Mouse (Mus musculus) layer of hippocampus, adult 9-11 months (tissue): Measurements from ENCODE around the gene Jag1.

Experiments used
- DNase-seq: peaks from one replicate; pipeline ENCODE4 v3.0.0; 2022

Jag1 gene

DNA sequence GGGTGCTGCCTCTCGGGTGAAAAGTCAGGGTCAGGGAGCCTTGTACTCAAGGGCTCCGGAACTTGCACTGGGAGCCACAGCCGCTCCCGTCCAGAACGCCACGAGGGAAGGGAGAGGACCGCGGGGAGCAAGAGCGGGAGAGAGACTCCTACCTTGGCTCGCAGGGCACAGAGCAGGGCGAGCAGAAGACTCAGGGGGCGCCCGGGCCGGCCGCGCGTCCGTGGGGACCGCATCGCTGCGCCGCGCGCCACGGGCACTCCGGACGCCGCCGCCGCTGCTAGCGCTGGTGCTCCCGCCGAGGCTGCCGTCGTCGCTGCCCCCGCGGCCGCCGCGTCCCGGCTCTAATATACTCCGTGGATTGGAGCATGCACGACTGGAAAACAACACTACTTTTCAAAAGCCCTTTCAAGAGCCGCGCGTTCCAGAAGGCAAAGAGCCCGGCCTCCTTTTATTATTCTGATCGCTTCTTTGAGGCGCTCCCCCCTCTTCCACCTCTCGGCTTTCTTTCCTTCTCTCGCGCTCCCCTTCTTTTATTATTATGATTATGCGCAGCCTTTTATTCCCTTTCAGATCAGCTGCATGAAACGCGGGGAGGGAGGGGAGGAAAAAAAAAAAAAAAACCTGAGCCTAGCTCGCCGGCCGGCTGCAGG, at the start of gene Jag1:
Gene Jag1 (minus strand): TSS at position 620 of the 650 bp plus-strand sequence.
- DNase-seq = no peak

DNA sequence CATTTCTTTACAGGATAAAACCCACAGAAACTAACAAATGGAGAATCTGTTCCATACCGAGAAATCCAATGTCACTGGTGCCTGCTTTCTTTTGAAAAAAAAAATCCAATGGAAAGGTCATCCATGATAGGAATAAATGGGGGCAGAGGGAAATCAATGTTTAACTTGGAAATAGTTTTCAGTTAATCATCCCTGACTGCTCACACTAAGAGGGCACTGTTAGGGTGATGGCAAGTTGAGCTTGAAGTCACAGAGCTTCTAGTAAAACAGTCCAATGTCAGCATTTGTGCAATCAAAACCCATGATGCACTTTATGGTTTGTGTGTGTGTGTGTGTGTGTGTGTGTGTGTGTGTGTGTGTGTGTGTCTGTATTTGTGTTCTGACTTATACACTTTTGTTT, 39.6 kb upstream of the Jag1 start:
- no peak for DNase-seq

DNA sequence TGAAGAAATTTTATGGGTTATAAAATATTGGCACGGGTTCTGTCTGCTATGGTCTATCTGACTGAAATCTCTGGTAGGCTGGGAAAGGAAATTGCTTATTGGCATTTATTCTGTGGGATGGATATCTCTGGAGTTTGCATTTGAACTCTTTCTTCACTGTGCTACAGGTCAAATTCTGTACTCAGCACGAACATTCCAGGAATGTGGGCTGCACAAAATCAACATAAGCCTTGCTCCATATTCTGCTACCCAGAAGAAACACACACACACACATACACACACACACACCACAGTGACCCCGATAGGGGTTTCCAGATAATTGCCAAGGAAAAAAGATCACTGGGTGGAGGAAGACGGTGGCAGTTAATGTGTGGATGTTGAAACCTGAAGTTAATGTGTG, 37.4 kb upstream of the Jag1 start:
- DNase-seq = no peak

DNA sequence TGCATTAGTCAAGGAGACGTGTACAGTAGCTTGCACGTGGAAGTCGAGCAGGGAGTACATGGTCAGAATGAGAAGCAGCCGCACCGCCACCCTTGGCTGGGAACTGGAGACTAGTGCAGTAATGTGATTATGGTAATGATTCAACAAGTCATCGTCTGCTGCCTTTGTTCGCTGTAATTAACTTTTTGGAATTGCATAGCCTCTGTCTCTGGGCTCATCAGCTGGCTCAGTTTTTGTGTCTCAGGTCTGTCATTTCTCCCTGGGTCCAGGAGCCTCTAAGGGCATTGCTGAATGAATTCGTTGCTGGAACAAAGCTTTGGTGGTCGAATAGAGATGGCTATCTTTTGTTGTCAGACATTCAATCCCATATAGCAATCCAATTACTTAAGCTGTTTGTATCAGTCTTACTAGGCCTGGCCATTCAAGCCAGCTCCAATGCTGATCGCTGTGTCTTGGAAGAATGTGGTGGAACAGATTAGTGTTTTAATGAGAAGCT, 36.8 kb upstream of the Jag1 start:
- no peak for DNase-seq

DNA sequence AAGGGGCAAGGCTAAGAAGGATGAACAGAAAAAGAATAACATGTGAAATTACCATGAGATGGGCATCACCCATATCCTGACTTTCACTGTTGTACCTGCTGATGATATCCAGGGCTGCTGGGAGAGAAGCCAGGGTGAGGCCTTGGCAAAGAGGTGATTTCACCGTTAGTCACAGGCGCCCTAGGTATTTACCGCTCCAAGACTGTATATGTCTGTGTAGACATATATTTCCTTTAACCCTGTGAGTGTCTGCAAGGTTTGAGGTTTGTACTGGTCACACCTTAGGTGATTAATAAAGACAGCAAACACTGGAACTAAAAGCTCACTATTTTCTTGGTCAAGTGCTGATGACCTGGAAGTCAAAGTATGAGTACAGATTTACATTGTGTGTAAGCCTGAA, 34.5 kb upstream of the Jag1 start:
- no peak for DNase-seq

DNA sequence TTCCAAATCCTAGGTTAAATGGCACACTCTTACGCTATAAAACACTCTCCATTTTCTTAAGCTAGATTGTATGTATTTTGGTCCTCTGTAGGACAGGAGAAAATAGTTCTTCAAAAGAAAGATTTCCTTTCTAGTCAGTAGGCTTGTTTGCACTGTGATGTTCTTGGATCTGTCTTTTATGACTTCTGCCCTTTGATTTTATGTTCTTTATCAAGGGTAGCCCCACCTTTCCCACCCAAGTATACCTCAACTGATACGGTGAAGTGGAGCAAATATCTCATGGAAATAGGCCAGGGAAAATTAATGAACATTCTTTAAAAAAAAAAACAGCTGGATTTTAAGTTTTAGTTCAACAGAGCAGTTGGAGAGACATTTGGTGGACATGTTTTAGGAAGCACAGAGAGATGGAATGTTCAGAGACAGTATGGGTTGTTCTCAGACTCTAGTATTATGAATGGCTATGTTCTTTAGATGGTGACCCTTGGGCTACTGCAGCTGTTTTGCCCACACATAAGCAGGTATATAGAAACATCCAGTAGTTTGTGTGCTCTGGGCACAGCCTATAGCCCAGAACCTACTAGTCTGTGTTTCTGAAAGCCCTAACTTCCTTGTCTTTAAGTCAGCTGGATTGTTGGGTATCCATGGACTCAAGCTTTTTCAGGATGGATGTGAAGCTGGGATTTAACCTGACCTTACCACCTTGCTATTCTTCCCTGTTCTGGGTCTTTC, 30.7 kb upstream of the Jag1 start:
- DNase-seq = no peak

DNA sequence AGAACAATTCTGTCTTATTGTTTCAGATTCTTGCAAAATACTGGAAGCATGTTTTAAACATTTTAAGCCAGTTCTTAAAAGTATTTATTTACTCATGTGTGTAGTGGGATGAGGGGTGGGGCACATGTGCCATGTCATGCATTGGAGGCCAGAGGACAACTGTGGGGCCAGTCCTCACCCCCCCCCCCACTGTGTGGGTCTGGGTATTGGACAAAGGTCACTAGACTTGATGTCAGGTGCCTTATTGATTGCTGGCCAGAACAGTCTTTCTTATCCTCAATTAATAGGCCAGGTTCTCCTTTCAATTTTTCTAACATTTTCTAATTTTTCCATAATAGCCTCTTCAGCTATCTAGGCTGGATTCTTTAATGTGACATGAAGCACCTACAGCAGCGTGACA, 21.6 kb upstream of the Jag1 start:
- no peak for DNase-seq

DNA sequence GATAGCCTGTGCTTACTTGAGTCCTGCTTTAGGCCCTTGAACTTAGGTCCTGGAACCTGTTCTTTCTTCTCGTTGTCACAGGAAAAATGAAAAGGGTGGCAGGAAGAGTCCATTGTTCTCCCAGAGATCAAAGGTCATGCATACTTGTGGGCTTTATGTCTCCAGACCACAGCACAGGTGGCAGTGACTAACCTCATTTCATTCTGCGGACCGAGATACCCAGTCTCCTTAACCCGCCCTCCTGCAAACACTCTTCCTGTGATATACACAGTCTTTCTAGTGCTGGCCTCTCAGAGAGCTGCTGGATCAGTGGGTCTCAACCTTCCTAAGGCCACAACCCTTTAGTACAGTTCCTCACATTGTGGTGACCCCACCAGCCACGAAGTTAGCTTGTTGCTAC, 17.6 kb upstream of the Jag1 start:
- no peak for DNase-seq

DNA sequence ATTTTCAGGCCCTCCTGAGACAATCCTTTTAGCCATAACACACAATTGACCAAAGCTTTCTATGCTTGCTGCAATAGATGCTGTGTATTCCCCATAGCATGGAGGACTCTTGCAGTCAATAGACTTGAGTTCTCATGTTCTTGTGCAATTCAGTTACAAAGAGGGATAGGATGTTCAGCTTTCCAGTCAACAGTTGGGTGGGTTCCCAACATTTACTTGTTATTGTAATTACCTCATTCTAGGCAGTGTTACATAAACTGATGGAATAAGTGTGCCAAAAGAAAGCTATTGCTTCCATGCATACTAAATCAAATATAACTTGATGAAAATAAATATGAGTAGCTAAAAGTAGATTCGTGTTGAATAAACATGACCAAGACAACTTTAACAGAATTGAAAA, 8.4 kb upstream of the Jag1 start:
- DNase-seq = no peak

DNA sequence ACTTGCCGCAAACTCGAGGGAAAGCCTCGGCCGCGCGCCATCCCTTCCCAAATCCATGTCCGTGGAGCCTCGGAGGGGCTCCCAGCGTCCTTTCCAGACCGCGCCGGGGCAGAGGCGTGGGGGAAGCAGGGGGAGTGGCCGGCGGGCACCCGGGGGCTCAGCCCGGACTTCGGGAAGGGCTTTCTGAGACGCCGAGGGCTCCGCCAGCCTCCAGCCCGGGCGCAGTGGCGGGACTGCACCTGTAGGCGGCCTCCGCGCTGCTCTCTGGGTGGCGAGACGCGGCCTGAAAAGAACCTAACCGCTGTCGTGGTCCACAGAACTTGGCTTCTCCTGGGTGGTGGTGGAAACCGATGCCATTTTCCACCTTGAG, 862 bp upstream of the Jag1 start:
- DNase-seq = peak; percentile 49

DNA sequence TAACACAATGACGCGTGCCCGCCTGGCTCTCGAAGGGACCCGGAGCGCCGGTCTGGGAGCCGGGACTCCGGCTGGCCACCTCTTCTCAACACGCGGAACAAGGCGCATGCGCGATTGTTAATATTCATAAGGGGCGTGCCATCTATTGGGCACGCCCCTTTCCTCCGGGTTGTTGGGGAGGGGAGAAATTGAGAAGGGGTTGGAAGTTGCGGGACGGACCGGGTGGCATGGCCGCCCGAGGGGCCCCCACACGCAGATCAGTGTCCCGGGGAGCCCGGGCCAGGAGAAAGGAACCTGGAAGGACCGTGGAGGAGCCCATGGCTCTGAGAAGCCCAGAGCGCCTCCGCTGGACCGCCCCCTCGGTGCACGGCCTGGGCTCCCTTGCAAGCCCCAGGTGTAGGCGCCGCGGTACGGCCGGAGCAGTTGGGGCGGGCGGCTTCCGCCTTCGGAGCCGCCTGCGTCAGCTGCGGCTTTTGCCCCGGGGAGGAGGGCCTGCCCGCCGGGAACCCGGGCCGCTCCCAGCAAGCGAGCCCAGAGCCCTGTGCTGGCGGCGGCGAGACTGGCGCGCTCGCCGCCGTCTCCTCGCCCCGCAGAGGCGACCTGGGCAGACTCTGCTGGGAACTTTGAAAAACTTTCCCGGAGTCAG, 354 bp upstream of the Jag1 start:
- DNase-seq = peak; percentile 87

DNA sequence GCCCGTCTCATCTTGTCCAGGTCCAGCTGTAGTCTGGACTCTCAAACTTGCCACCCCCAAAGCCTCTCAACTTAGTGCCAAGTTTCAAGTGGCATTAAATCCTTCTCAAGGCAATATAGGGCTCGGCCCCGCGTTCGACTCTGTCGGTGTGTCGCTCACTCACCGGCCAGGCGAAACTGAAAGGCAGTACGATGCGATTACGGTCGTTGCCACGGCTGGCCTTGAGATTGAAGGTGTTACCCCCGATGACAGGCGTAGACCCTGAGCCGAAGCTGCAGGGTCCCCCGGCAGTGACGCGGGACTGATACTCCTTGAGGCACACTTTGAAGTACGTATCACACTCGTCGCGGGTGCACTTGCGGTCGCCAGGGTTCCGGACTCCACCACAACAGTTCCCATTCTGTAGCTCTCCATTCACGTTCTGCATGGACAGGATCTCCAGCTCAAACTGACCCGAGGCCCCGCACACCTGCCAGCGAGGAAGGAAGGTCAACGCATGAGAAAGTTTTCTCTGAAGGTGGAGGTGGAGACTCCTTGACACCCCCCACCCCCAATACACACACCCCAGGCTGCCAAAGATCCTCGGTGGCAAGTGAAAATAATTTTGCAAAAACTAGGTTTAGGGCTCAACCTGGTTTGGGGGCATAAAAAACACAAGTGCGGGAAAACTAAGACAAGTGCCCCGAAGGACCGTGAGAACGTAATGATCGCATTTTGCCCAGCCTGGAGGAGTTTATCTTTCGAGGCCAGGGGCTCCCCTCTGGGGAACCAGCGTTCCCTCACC, 1.0 kb downstream of the Jag1 start:
- no peak for DNase-seq

DNA sequence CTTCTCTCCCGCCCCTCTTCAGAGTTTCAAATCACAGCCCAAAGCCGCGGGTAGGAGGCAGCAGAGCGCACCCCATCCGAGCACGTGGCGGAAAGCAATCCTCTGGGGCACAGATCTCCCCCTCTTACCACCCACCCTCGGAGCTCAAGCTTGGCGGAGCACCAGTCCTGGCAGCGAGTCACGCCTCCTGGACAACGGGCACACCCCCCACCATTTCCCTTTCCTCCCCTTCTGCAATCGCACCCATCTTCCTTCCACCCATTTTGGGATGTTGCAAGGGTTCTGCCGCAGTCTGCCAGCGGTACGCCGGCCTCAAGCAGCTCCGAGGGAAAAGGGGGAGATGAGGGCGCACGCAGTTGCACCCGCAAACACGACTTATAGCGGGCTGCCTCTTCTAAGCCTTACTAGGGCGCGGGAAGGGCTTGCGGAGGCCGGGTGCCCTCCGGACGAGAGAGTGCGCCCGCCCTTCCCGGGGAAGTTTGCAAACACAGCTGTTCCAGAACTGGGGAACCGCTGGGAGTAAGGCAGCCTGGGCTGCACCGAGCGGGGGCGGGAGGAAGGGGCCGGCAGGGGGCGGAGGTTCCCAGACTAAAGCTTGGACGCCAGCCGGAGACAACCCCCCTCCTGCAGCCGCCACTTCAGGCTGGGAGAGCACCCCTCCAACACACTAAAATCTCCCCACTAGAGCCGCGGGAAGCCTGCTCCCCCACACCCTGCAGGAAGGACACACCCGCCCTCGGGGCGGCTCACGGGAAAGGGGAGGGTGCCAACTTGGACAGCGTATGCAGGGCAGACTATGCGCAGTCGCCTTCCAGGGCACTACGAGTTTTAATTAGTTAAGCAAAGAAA, 2.0 kb downstream of the Jag1 start:
- peak; percentile 76 for DNase-seq

DNA sequence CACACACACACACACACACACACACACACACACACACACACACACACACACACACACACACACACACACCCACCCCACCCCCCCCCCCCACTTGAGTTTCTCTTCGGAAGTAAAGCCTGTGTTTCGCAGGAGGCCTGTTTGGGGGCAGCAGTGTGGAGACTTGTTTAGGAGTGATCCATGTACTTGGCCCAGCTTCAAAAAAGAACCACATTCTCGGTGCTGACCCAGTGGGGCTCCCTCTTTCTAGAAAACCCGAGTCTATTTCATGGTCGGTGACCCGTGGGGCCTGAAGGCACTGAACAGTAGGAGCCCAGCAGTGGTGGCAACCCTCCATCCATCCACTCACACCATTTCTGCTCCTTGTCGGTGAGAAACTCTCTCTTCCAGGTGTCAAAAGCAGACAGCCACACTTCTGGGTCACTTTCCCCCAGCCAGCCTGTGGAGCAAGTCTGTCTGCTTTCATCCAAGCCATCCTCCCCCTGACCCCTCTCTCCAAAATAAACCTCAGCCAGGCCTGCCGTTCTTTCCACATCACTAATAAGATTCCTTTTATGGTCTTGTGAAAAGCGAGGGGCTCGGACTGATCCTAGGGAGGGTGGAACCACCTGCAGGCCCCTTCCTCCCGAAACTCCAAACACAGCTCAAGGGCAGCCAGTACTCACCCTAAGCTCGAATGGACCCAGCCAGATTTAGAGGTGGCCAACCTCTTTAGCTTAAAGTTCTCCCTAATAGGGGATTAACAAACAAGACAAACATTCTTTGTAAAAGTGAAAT, 3.0 kb downstream of the Jag1 start:
- DNase-seq = no peak

DNA sequence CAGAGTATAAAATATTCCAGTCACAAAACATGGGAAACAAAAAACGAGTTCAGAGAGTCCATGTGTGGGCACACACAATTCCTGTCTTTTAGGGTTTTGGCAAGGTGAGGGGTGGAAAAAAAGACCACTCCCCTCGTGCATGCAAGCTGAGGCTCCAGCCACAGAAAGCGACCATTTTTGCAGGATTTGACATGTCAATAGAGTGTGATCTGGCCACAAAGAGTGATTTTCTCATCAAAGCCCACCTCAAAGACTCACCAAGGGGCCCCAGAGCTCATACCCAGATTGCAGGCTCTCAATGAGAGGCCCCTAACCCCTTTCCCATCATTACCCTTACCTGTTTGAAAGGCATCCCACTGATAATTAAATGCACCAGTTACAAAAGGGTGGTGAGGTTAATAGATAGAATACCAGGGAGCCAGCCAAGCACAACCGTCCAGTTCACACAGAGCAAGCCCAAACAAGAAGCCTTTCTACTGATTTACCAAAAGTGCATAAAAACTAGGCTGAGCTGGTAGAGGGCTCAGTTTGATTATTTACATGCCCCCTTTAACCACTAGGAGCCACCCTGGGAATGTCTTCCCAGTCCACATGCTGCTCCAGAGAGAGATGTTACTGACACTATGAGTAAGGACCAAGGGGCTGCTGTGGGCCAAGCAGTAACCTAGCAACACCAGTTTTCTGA, 6.1 kb downstream of the Jag1 start:
- DNase-seq = no peak

DNA sequence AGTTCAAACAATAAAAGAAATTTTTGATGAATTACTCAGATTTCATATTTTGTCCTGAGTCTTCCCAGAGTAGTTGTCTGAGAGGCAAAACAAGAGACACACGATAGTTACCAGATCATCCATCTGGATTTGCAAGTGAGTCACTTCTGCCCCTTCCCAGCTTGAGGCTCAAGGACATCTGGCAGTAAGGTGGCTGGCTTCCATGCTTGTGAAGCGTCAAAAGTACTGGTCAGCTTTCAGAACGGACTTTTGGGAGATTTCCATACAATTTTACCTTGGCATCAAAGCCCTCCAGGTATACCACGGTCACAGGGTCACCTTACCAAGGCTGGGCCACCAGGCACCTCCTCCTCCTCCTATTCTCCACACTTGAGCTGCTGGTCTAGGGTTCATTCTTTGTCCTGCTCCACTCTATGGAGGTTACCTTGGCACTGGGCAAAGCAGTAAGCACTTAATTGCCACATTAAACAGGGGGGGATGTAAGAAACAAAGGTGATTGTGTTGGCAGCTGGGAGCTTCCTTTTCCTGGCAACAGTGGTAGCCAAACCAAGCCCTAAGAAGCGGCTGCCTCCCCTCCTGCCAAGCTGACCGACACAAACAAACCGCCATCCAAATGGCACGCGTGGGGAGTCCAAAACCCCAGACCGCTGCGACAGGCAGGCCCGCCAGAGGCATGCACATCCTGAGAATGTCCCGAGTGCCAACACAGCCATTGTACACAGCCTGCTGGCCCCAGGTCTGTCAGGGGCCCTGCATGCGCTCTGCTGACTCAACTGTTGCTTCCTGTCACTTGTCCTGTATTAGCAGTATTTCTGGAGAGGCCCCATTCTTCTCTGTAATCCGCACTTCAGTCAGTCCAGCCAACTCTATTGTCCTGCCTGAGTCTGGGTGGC, 6.9 kb downstream of the Jag1 start:
- DNase-seq = no peak

DNA sequence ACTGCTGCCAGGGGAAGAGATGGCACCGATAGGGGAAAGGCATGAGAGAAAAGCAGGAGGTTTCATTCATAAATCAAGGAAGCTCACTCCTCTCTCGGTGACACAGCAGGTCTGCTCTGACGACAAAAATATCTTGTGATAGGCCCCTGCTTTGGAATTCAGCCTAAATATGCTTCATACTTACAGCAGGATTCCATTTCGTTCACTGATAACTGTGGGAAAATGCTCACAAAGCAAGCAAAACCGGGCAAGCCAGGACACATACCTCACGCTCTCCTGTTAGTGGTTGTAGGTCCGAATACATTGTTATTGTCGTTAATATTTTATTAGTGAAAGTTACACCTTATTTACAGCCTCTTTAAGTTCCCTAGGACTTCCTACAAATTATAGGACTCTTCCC, 8.5 kb downstream of the Jag1 start:
- DNase-seq = no peak

DNA sequence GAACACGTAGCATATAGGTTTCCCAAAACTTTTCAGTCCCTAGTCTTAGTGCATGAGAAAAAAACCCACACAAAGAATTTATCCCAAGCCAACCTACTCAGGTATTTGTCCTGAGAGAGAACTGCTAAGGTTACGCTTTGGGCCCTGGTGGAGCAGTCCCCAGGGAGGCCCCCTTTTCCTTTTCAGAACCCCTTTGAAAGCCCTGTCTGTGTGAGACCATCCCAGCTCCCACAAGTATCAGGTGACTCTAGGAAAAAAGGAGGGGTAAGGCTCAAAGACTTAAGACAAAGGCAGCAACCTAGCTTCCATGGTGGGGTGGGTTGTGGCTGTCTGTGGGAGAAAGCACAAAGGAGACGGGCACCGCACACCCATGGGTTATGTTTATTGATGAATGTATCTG, 9.2 kb downstream of the Jag1 start:
- no peak for DNase-seq

DNA sequence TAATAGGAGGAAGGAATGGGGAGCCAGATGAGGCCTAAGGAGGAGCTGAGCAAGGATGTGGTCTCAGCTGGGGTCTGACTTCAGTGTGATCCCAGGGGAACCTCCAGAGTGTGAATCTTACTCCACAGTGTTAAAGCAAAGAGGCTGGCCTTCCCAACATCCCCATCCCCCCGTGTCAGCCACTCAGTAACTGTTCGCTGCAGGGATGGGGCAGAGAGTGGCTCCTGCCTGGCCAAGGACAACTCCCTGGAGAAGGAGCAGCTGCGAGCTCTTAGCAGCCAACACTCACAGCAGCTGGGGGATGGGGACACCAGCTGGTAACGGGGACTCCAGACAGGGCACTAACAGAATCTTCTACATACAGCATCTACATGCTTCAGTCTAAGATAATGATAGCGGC, 15.4 kb downstream of the Jag1 start:
- no peak for DNase-seq

DNA sequence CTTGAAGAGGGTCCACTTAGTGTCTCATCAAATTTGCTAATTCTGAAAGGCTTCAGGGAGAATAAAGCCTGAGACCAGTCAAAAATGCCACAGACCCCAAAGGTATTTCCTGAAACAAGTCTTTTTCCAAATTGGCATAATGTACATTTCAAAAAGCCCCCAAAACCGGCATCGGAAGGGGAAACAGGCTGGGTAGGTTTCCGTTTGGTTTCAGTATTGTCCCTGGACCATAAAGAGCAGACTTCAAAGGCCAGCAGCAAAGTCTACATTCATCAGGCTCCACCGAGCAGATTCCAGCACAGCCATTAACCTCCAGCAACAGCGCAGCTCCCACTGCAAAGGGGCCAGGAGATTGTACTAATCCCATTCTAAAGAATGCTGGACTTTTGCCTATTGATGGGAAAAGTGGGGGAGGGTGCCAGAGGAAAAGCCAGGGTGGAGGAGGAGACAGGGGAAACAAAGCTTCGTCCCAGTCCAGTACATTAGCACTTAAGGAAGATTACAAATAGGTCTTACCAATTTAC, 17.2 kb downstream of the Jag1 start:
- DNase-seq = no peak
